Mouse (Mus musculus) cerebellum, adult 11-12 months (tissue): ENCODE data around the gene Preb.

ENCODE experiments used
- DNase-seq: peaks from one replicate; pipeline ENCODE4 v3.0.0; 2022

Preb gene

GRCm38 (mm10) chr5:30954065-30954464 lies 6.1 kb downstream of the Preb start:
- DNase-seq, result peak; percentile 77

GRCm38 (mm10) chr5:30952551-30952950 lies 7.6 kb downstream of the Preb start:
- no peak for DNase-seq

GRCm38 (mm10) chr5:30951706-30952105 lies 8.5 kb downstream of the Preb start:
- DNase-seq, result no peak

- DNase-seq, result no peak
These were observed 9.2 kb downstream of the Preb start for GRCm38 (mm10) chr5:30950922-30951321.

GRCm38 (mm10) chr5:30950451-30950850 lies 9.7 kb downstream of the Preb start:
- DNase-seq, result peak; percentile 44

- DNase-seq, result peak; percentile 86
These were observed 10.4 kb downstream of the Preb start for GRCm38 (mm10) chr5:30949654-30950326.

GRCm38 (mm10) chr5:30948620-30949019 lies 11.5 kb downstream of the Preb start:
- no peak for DNase-seq

GRCm38 (mm10) chr5:30944956-30945781 lies 15.0 kb downstream of the Preb start, which contains the start of gene Cgref1:
Cgref1 (minus strand) TSS chr5:30945591.
- peak; percentile 79 for DNase-seq

- DNase-seq, result no peak
These were observed 15.8 kb downstream of the Preb start for GRCm38 (mm10) chr5:30944344-30944743.

GRCm38 (mm10) chr5:30943004-30943403 lies 17.2 kb downstream of the Preb start:
- DNase-seq, result no peak

GRCm38 (mm10) chr5:30934725-30935461 lies 25.3 kb downstream of the Preb start:
- no peak for DNase-seq

- DNase-seq, result no peak
These were observed 26.5 kb downstream of the Preb start for GRCm38 (mm10) chr5:30933705-30934104.

GRCm38 (mm10) chr5:30931378-30931777 lies 28.8 kb downstream of the Preb start:
- DNase-seq, result no peak

GRCm38 (mm10) chr5:30930846-30931245 lies 29.3 kb downstream of the Preb start:
- DNase-seq, result peak; percentile 33

- peak; percentile 71 for DNase-seq
These were observed 30.0 kb downstream of the Preb start for GRCm38 (mm10) chr5:30930121-30930520.

GRCm38 (mm10) chr5:30927945-30928529 lies 32.1 kb downstream of the Preb start:
- no peak for DNase-seq

- DNase-seq, result no peak
These were observed 34.1 kb downstream of the Preb start for GRCm38 (mm10) chr5:30926073-30926472.

- no peak for DNase-seq
These were observed 34.9 kb downstream of the Preb start for GRCm38 (mm10) chr5:30925217-30925616.

- DNase-seq, result no peak
These were observed 35.5 kb downstream of the Preb start for GRCm38 (mm10) chr5:30924614-30925013.

GRCm38 (mm10) chr5:30923119-30923518 lies 37.0 kb downstream of the Preb start:
- no peak for DNase-seq

- peak; percentile 41 for DNase-seq
These were observed 37.5 kb downstream of the Preb start for GRCm38 (mm10) chr5:30922581-30923041.

- peak; percentile 87 for DNase-seq
These were observed 38.7 kb downstream of the Preb start, which contains the start of gene Khk for GRCm38 (mm10) chr5:30921256-30922033. Khk (plus strand) TSS chr5:30921431.
